In genomic region chr7:110941116-110941521, GRCm38 (mm10) we compare ENCODE assay signal across 11 mouse cellular contexts. TPM values are rescaled to one million over a fixed set of nuclear protein-coding genes. Genes with fewer than 3 reads are reported as not detected.
DNase-seq lines count a peak whose midpoint lies in the region; ATAC-seq and TF ChIP-seq lines count a peak whose summit lies in the region.
"Had no signal": no experiment of that assay in that cellular context is flagged by ENCODE, and none has a peak within 500 bp of the region (broad histone marks: within the 10 kb centered on the region; RNA-seq: fewer than 3 reads in every experiment).

No protein-coding gene starts in this region.

- H3K9ac ChIP-seq in kidney, embryonic 16.5 days (replicated peaks; ENCODE audit: low read length), result no peak overlapping the region
- H3K9ac ChIP-seq in forebrain, embryonic 13.5 days, result no peak overlapping the region
- H3K9ac ChIP-seq: forebrain, embryonic 15.5 days; midbrain, embryonic 12.5 days had no signal

- in situ Hi-C loops in Patski (cut with MboI; ENCODE audit: low pct_unique_long_range_greater_than_20kb), result no loop called here

- TF ChIP-seq CTCF in Patski (IDR thresholded peaks at IDR 0.05), result no peak

- no peak for ATAC-seq in kidney, embryonic 16.5 days (ENCODE audit: low FRiP score, low TSS enrichment)
- ATAC-seq in Patski, result peak; percentile 21
- ATAC-seq in megakaryocyte progenitor cell, adult 5-6 weeks (replicated peaks; ENCODE audit: poor library complexity), result peak; percentile 58
- no peak for ATAC-seq in forebrain, embryonic 13.5 days
- ATAC-seq: forebrain, embryonic 15.5 days had no signal

- CTCF ChIA-PET in Patski (lab: Charles Lee), result interaction anchor here (0.8 kb wide), 1 partner anchor 11 kb away, joined by 3 read pairs; no protein-coding TSS in a partner anchor

- no peaks in the 10 kb centered on the region for H3K27me3 ChIP-seq in kidney, embryonic 16.5 days (ENCODE audit: insufficient read depth, low read length)
- H3K27me3 ChIP-seq in Patski, result no peaks in the 10 kb centered on the region
- H3K27me3 ChIP-seq in forebrain, embryonic 13.5 days, result no peaks in the 10 kb centered on the region
- H3K27me3 ChIP-seq: forebrain, embryonic 15.5 days; midbrain, embryonic 12.5 days had no signal

- no peak for DNase-seq in kidney, postnatal 14 days
- no peak for DNase-seq in Patski (ENCODE audit: low read depth, low spot score)
- peak; percentile 17 for DNase-seq in induced T-regulatory cell, adult 2 months (ENCODE audit: low read depth)
- DNase-seq in cerebellum, postnatal 25 days, result no peak
- DNase-seq in thymus, postnatal 14 days, result no peak

- no peak overlapping the region for H3K4me3 ChIP-seq in kidney, embryonic 16.5 days (ENCODE audit: low read length)
- H3K4me3 ChIP-seq in forebrain, embryonic 13.5 days, result no peak overlapping the region
- H3K4me3 ChIP-seq: forebrain, embryonic 15.5 days; midbrain, embryonic 12.5 days had no signal

- peaks cover 17% of the 10 kb centered on the region for H3K4me1 ChIP-seq in kidney, embryonic 16.5 days (ENCODE audit: insufficient read depth, low read length)
- H3K4me1 ChIP-seq in forebrain, embryonic 13.5 days, result no peaks in the 10 kb centered on the region; the same call in 1 of the 2 replicates
- H3K4me1 ChIP-seq: forebrain, embryonic 15.5 days; midbrain, embryonic 12.5 days had no signal

- 77% methylated on average over 4 of the region's 4 CpGs for WGBS in kidney, embryonic 16.5 days
- WGBS in forebrain, embryonic 13.5 days, result 89% methylated on average over 4 of the region's 4 CpGs

- no peaks in the 10 kb centered on the region for H3K9me3 ChIP-seq in kidney, embryonic 16.5 days (ENCODE audit: low read length)
- no peaks in the 10 kb centered on the region for H3K9me3 ChIP-seq in forebrain, embryonic 13.5 days (replicated peaks)
- H3K9me3 ChIP-seq: forebrain, embryonic 15.5 days; G1E; midbrain, embryonic 12.5 days had no signal

- no peak overlapping the region for H3K4me2 ChIP-seq in kidney, embryonic 16.5 days (replicated peaks; ENCODE audit: low read depth, low read length)
- H3K4me2 ChIP-seq in forebrain, embryonic 13.5 days, result no peak overlapping the region
- H3K4me2 ChIP-seq: forebrain, embryonic 15.5 days; midbrain, embryonic 12.5 days had no signal

- H3K36me3 ChIP-seq in kidney, embryonic 16.5 days (ENCODE audit: insufficient read depth, low read length), result 0 out of 2 replicates have a peak, but pooled peaks cover 3% of the 10 kb centered on the region
- no peaks in the 10 kb centered on the region for H3K36me3 ChIP-seq in forebrain, embryonic 13.5 days (ENCODE audit: poor library complexity, severe bottlenecking)
- H3K36me3 ChIP-seq: forebrain, embryonic 15.5 days; G1E; midbrain, embryonic 12.5 days had no signal

- peak overlapping the region; percentile 83 for H3K27ac ChIP-seq in kidney, embryonic 16.5 days (ENCODE audit: low read length)
- no peak overlapping the region for H3K27ac ChIP-seq in forebrain, embryonic 13.5 days
- H3K27ac ChIP-seq: forebrain, embryonic 15.5 days; midbrain, embryonic 12.5 days had no signal

- POLR2A ChIA-PET in Patski (lab: Charles Lee), result interaction anchor here (1.4 kb wide), 1 partner anchor 60 kb away, joined by 3 read pairs; no protein-coding TSS in a partner anchor

RNA-seq across cellular contexts. Expression of gene Mrvi1, which starts 41.1 kb away (rescaled TPM):
- polyA plus RNA-seq in kidney, embryonic 16.5 days (2015; fragmentation: Nextera tagmentation; extraction: Ambion mirVana), result 13.3 and 15.9 TPM in 2 replicates
- polyA plus RNA-seq in Patski (2021), result 0.51 TPM
- 0.15 and 0.91 TPM in 2 replicates for total RNA-seq in megakaryocyte progenitor cell, adult 5-6 weeks (2015)
- total RNA-seq in megakaryocyte progenitor cell, adult 5-6 weeks (2017), result not detected in 2 replicates
- polyA plus RNA-seq in forebrain, embryonic 13.5 days (2015; fragmentation: Nextera tagmentation; extraction: Ambion mirVana), result 0.49 and 0.58 TPM in 2 replicates

Comparison
In these comparisons a context has a peak if more than half of its experiments do, and no peak if none do; other contexts are left out.
1. ATAC-seq: peak in Patski (single experiment) and megakaryocyte progenitor cell, adult 5-6 weeks (single experiment); none in kidney, embryonic 16.5 days (single experiment) and forebrain, embryonic 13.5 days (single experiment).